Mouse (Mus musculus): ENCODE results near the gene Gm21988.
A peak's percentile ranks its signal among the peaks of the same experiment; 100 is the strongest.

Gene Gm21988

GRCm38 (mm10) chr11:70236717-70237116 lies 2.9 kb downstream of the Gm21988 start:
- DNase-seq (ENCODE audit: low spot score) = no peak

GRCm38 (mm10) chr11:70235254-70235900 lies 4.3 kb downstream of the Gm21988 start:
- no peak for DNase-seq (ENCODE audit: low spot score)

GRCm38 (mm10) chr11:70234497-70234896 lies 5.1 kb downstream of the Gm21988 start:
- DNase-seq (ENCODE audit: low spot score) = no peak

GRCm38 (mm10) chr11:70234037-70234436 lies 5.6 kb downstream of the Gm21988 start:
- no peak for DNase-seq (ENCODE audit: low spot score)

- no peak for DNase-seq (ENCODE audit: low spot score)
Measured at GRCm38 (mm10) chr11:70233016-70233415, 6.6 kb downstream of the Gm21988 start.

GRCm38 (mm10) chr11:70232546-70232945 lies 7.1 kb downstream of the Gm21988 start:
- peak; percentile 30 for DNase-seq (ENCODE audit: low spot score)

GRCm38 (mm10) chr11:70230239-70230727 lies 9.3 kb downstream of the Gm21988 start:
- DNase-seq (ENCODE audit: low spot score) = peak; percentile 83

GRCm38 (mm10) chr11:70229260-70230010 lies 10.2 kb downstream of the Gm21988 start, which contains the start of gene Bcl6b:
Bcl6b (minus strand) TSS chr11:70229798.
- DNase-seq (ENCODE audit: low spot score) = no peak

- no peak for DNase-seq (ENCODE audit: low spot score)
Measured at GRCm38 (mm10) chr11:70228828-70229227, 10.8 kb downstream of the Gm21988 start.

- DNase-seq (ENCODE audit: low spot score) = no peak
Measured at GRCm38 (mm10) chr11:70227661-70228245, 11.9 kb downstream of the Gm21988 start.

GRCm38 (mm10) chr11:70227126-70227525 lies 12.5 kb downstream of the Gm21988 start:
- DNase-seq (ENCODE audit: low spot score) = peak; percentile 20

GRCm38 (mm10) chr11:70226602-70226890 lies 13.1 kb downstream of the Gm21988 start:
- DNase-seq (ENCODE audit: low spot score) = no peak

- no peak for DNase-seq (ENCODE audit: low spot score)
Measured at GRCm38 (mm10) chr11:70225798-70226601, 13.6 kb downstream of the Gm21988 start.

- no peak for DNase-seq (ENCODE audit: low spot score)
Measured at GRCm38 (mm10) chr11:70223724-70224123, 15.9 kb downstream of the Gm21988 start.

- no peak for DNase-seq (ENCODE audit: low spot score)
Measured at GRCm38 (mm10) chr11:70221603-70222500, 17.8 kb downstream of the Gm21988 start.

- DNase-seq (ENCODE audit: low spot score) = peak; percentile 98
Measured at GRCm38 (mm10) chr11:70220731-70221602, 18.7 kb downstream of the Gm21988 start, which contains the start of gene Slc16a13. Slc16a13 (minus strand) TSS chr11:70221064.

GRCm38 (mm10) chr11:70220323-70220722 lies 19.3 kb downstream of the Gm21988 start:
- DNase-seq (ENCODE audit: low spot score) = no peak

- DNase-seq (ENCODE audit: low spot score) = no peak
Measured at GRCm38 (mm10) chr11:70219873-70220272, 19.8 kb downstream of the Gm21988 start.

- DNase-seq (ENCODE audit: low spot score) = no peak
Measured at GRCm38 (mm10) chr11:70218741-70219470, 20.7 kb downstream of the Gm21988 start.
